Mouse (Mus musculus) cerebellum, adult 2 months (tissue): ENCODE measurements around the gene Cytip. TPM values are rescaled to one million over a fixed set of nuclear protein-coding genes. Genes with fewer than 3 reads are reported as not detected.

Experiments
- DNase-seq, 2 experiments: peaks; one replicate each; pipeline ENCODE4 v3.0.0; 2021
- H3K27ac ChIP-seq: fragments of 200-500 bp; 2 replicates; pipeline ENCODE4 v1.5.1; 2012; ENCODE audit warnings: low read length, control low read depth, inconsistent platforms; ENCODE audit not compliant: insufficient read depth
- H3K27me3 ChIP-seq: fragments of 200-500 bp; 2 replicates; pipeline ENCODE4 v1.6.1; 2012; ENCODE audit warnings: inconsistent platforms, mild to moderate bottlenecking, low read length, moderate library complexity; ENCODE audit not compliant: control insufficient read depth, insufficient read depth
- H3K4me1 ChIP-seq: fragments of 200-500 bp; 2 replicates; pipeline ENCODE4 v1.6.1; 2011; ENCODE audit warnings: low read length; ENCODE audit not compliant: control insufficient read depth, insufficient read depth
- H3K4me3 ChIP-seq: fragments of 200-500 bp; replicated peaks from 2 replicates; pipeline ENCODE3; 2011; ENCODE audit warnings: mild to moderate bottlenecking, low read depth, low read length, control low read depth; ENCODE audit not compliant: insufficient read depth
- CTCF ChIP-seq: fragments of 200-500 bp; IDR thresholded peaks from 2 replicates; pipeline ENCODE4 v1.5.1; 2011; ENCODE audit warnings: low read depth, mild to moderate bottlenecking, control low read depth, low read length, moderate library complexity, borderline replicate concordance; ENCODE audit not compliant: insufficient read depth
- POLR2A ChIP-seq: fragments of 200-500 bp; IDR thresholded peaks from 2 replicates; pipeline ENCODE4 v1.6.1; 2011; ENCODE audit warnings: low read length, control low read depth, borderline replicate concordance; ENCODE audit not compliant: insufficient read depth
- WGBS: fragments of 180-500 bp; shearing (Covaris S2); methylation state at CpG from one replicate; pipeline ENCODE4 v1.1.7; 2018; 5-methylcytosine and 5-hydroxymethylcytosine counted together
- polyA plus RNA-seq: library from polyadenylated mRNA; depleted of rRNA; stranded (reverse); fragments of >200 nt; gene quantifications from 2 replicates; pipeline ENCODE4 v1.2.3, GENCODE M21; 2012

Cytip gene
- polyA plus RNA-seq, 1 experiment, result 0.38 TPM

DNA sequence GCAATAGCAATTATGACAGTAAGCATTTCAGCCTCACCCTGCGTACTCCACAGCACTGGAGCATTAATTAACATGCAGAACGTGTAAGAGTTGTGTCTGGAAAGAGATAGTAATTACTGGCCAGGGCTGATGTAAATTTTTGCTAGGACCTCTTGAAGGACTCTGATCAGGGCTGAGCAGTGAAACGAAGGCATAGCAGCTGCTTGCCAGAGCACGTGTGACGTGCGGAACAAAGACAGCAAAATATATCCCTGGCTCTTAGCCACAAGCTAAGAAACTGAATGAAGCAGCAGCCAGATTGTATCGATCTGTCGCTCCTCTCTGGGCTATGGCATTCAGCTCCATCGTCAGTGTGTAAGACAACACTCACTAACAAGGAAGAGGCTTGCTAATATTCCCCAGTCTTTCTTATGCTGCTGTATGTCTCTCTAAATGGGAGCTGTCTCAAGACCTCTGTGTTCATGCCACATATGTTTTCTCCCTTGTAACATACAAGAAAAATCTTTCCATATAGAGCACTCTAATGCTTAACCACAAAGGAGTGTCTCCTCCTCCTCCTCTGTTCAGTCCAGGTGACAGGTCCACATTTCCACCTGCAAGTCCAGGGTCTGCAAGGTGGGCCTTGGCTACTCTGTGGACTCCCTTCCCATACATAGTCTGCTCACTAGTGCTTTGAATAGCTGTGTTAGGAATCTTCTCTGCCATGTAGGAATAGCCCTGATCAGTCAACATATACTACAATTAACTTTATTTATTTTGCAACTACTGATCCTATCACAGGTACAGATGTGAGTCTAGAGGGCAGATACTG, 20.7 kb downstream of the Cytip start:
- H3K27ac ChIP-seq, result peak overlapping the region; percentile 49; the same call in 1 of the 2 replicates
- DNase-seq, result peak; percentile 45 to 50
- peaks cover 13% of the 10 kb centered on the region; the same call in 1 of the 2 replicates for H3K4me1 ChIP-seq
- no peak overlapping the region for H3K4me3 ChIP-seq
- 21% methylated on average over 9 of the region's 9 CpGs for WGBS
- TF ChIP-seq CTCF (no peak), POLR2A (no peak)
- no peaks in the 10 kb centered on the region for H3K27me3 ChIP-seq

- Histone ChIP-seq H3K4me3 (no peak overlapping the region), H3K27ac (no peak overlapping the region), H3K4me1 (peaks cover 13% of the 10 kb centered on the region; the same call in 1 of the 2 replicates), H3K27me3 (no peaks in the 10 kb centered on the region)
- DNase-seq, result no peak
- TF ChIP-seq POLR2A, result no peak
- TF ChIP-seq CTCF, result no peak
- WGBS, result 93% methylated on average over 3 of the region's 3 CpGs
Measured at GRCm38 (mm10) chr2:58172963-58173362, 22.4 kb downstream of the Cytip start.

DNA sequence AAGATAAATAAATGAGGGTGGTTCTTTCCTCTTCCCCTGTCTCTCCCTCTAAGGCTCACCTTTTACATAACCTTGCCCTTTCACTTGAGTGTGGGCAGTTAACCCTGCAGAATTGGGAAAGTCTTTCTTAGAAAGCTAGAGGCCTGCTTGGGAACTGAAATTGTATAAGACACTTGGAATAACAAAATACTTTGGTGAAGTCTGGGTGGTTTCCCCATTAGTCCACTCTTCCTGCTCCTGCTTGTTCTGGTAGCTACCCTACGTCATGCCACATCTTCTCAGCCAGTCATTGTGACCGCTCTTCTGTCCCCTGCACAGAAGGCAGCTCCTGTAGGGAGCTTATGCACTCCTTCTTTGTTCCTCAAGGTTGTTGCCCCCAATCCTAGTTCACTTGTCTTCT, 26.2 kb downstream of the Cytip start:
- DNase-seq, result no peak
- Histone ChIP-seq H3K4me3 (no peak overlapping the region), H3K27ac (no peak overlapping the region), H3K4me1 (peaks cover under 1% of the 10 kb centered on the region; the same call in 1 of the 2 replicates), H3K27me3 (no peaks in the 10 kb centered on the region)
- TF ChIP-seq CTCF, result no peak
- TF ChIP-seq POLR2A, result no peak
- WGBS, result 82% methylated on average over 2 of the region's 2 CpGs

- no peak for DNase-seq
- no peak for TF ChIP-seq POLR2A
- no peak for TF ChIP-seq CTCF
- Histone ChIP-seq H3K27ac (no peak overlapping the region), H3K27me3 (no peaks in the 10 kb centered on the region), H3K4me1 (no peaks in the 10 kb centered on the region), H3K4me3 (no peak overlapping the region)
- WGBS, result 88% methylated on average over 3 of the region's 3 CpGs
Measured at GRCm38 (mm10) chr2:58167654-58168053, 27.7 kb downstream of the Cytip start.

DNA sequence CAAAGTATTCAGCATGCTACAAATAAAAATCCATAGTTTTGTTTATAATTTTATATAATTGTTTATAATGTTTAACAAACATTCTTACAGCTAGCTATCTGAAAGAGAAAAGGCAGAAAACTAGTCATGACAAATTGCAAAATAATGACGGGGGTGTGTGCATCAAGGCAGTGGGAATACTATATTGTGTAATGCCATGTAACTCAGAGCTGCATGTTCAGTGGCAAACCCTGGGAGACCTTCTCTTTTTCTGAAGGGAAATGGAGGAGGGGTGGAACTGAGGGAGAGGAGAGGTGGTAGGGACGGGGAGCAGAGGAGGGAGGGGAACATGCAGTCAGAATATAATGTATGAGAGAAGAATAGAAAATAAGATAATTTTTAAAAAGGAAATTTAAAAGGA, 28.6 kb downstream of the Cytip start:
- Histone ChIP-seq H3K4me3 (no peak overlapping the region), H3K4me1 (no peaks in the 10 kb centered on the region), H3K27me3 (no peaks in the 10 kb centered on the region), H3K27ac (no peak overlapping the region)
- DNase-seq, result no peak
- WGBS, result 90% methylated on average over 2 of the region's 2 CpGs
- TF ChIP-seq POLR2A (no peak), CTCF (no peak)

- Histone ChIP-seq H3K4me3 (no peak overlapping the region), H3K27ac (no peak overlapping the region), H3K4me1 (no peaks in the 10 kb centered on the region), H3K27me3 (no peaks in the 10 kb centered on the region)
- DNase-seq, result no peak
- WGBS, result 90% methylated on average over 1 of the region's 1 CpGs
- TF ChIP-seq CTCF (no peak), POLR2A (no peak)
Measured at GRCm38 (mm10) chr2:58163457-58164181, 31.7 kb downstream of the Cytip start.

GRCm38 (mm10) chr2:58161813-58162212, 33.5 kb downstream of the Cytip start:
- no peaks in the 10 kb centered on the region for H3K4me1 ChIP-seq
- H3K27me3 ChIP-seq, result no peaks in the 10 kb centered on the region
- H3K27ac ChIP-seq, result no peak overlapping the region
- no peak overlapping the region for H3K4me3 ChIP-seq
- 92% methylated on average over 4 of the region's 4 CpGs for WGBS
- TF ChIP-seq CTCF, result no peak
- TF ChIP-seq POLR2A, result no peak
- DNase-seq, result no peak
